Mouse (Mus musculus) cerebellum, adult 2 months (tissue): ENCODE measurements around the gene Hsd17b12.

ENCODE experiments used
- CTCF ChIP-seq: fragments of 200-500 bp; IDR thresholded peaks from 2 replicates; pipeline ENCODE4 v1.5.1; 2011; ENCODE audit warnings: low read depth, mild to moderate bottlenecking, control low read depth, low read length, moderate library complexity, borderline replicate concordance; ENCODE audit not compliant: insufficient read depth
- POLR2A ChIP-seq: fragments of 200-500 bp; IDR thresholded peaks from 2 replicates; pipeline ENCODE4 v1.6.1; 2011; ENCODE audit warnings: low read length, control low read depth, borderline replicate concordance; ENCODE audit not compliant: insufficient read depth

- TF ChIP-seq POLR2A: no peak
- TF ChIP-seq CTCF: no peak
These were observed 127.2 kb downstream of the Hsd17b12 start for GRCm38 (mm10) chr2:94030602-94031001.
